Mouse (Mus musculus) liver, adult 2 months (tissue): Measurements from ENCODE around the gene Cox6b2. TPM values are rescaled to one million over a fixed set of nuclear protein-coding genes. Genes with fewer than 3 reads are reported as not detected.

Experiments
- DNase-seq: peaks from one replicate; pipeline ENCODE4 v3.0.0-alpha.2; 2011; ENCODE audit warnings: low read depth, low spot score; ENCODE audit errors: extremely low read depth
- H3K27ac ChIP-seq: fragments of 200-500 bp; replicated peaks from 2 replicates; pipeline ENCODE4 v1.5.1; 2012; ENCODE audit warnings: low read depth, mild to moderate bottlenecking, control low read depth, inconsistent platforms, low read length; ENCODE audit not compliant: insufficient read depth
- H3K27me3 ChIP-seq: fragments of 200-500 bp; 2 replicates; pipeline ENCODE4 v1.6.1; 2012; ENCODE audit warnings: mild to moderate bottlenecking, moderate library complexity, low read length, inconsistent platforms; ENCODE audit not compliant: control insufficient read depth, insufficient read depth
- H3K36me3 ChIP-seq: fragments of 200-500 bp; 2 replicates; pipeline ENCODE4 v1.6.1; 2012; ENCODE audit warnings: low read length, inconsistent platforms; ENCODE audit not compliant: control insufficient read depth, insufficient read depth
- H3K4me1 ChIP-seq: fragments of 200-500 bp; 2 replicates; pipeline ENCODE4 v1.6.1; 2011; ENCODE audit warnings: low read length; ENCODE audit not compliant: control insufficient read depth, insufficient read depth
- H3K4me3 ChIP-seq: fragments of 200-500 bp; 2 replicates; pipeline ENCODE4 v1.5.1; 2011; ENCODE audit warnings: low read depth, mild to moderate bottlenecking, control low read depth, low read length, moderate library complexity; ENCODE audit not compliant: insufficient read depth
- H3K79me2 ChIP-seq: fragments of 200-500 bp; 2 replicates; pipeline ENCODE4 v1.6.1; 2012; ENCODE audit warnings: inconsistent platforms, mild to moderate bottlenecking, low read length, moderate library complexity; ENCODE audit not compliant: control insufficient read depth, insufficient read depth
- H3K9ac ChIP-seq: fragments of 200-500 bp; 2 replicates; pipeline ENCODE4 v1.6.1; 2012; ENCODE audit warnings: low read depth, mild to moderate bottlenecking, control low read depth, inconsistent platforms, low read length
- CTCF ChIP-seq: fragments of 200-500 bp; IDR thresholded peaks from 2 replicates; pipeline ENCODE4 v1.5.1; 2011; ENCODE audit warnings: low read depth, low read length, control low read depth
- POLR2A ChIP-seq: fragments of 200-500 bp; IDR thresholded peaks from 2 replicates; pipeline ENCODE4 v1.6.1; 2011; ENCODE audit warnings: low read length, control low read depth; ENCODE audit not compliant: insufficient read depth; ENCODE audit errors: extremely low read depth
- WGBS: fragments of 180-500 bp; shearing (Covaris S2); methylation state at CpG from one replicate; pipeline ENCODE4 v1.1.7; 2018; 5-methylcytosine and 5-hydroxymethylcytosine counted together
- polyA plus RNA-seq: library from polyadenylated mRNA; depleted of rRNA; stranded (reverse); fragments of >200 nt; gene quantifications from 2 replicates; pipeline ENCODE4 v1.2.3, GENCODE M21; 2012
- total RNA-seq: library from RNA; depleted of rRNA; stranded (reverse); fragments of >200 nt; gene quantifications from 2 replicates; pipeline ENCODE4 v1.2.3, GENCODE M21; 2014

The Cox6b2 gene
- total and polyA plus RNA-seq, 2 experiments: 1.3 TPM; not detected in 1

GRCm38 (mm10) chr7:4792278-4793212 is 39.7 kb upstream of the Cox6b2 start, which contains the start of gene Rpl28:
Rpl28 (plus strand) TSS chr7:4792874.
- H3K4me1 ChIP-seq: peaks cover 16% of the 10 kb centered on the region
- TF ChIP-seq POLR2A (peak; percentile 92), CTCF (no peak)
- H3K9ac ChIP-seq: peak within 1 kb of the TSS; percentile 86
- DNase-seq: peak; percentile 88
- H3K27me3 ChIP-seq: no peaks in the 10 kb centered on the region
- WGBS: under 1% methylated on average over 54 of the region's 54 CpGs
- H3K36me3 ChIP-seq: peaks cover 12% of the 10 kb centered on the region; the same call in 1 of the 2 replicates
- peaks cover 9% of the 10 kb centered on the region; the same call in 1 of the 2 replicates for H3K79me2 ChIP-seq
- H3K27ac ChIP-seq: peak within 1 kb of the TSS; percentile 83
- peak within 1 kb of the TSS; percentile 82 for H3K4me3 ChIP-seq

- peaks cover 1% of the 10 kb centered on the region; the same call in 1 of the 2 replicates for H3K36me3 ChIP-seq
- H3K4me1 ChIP-seq: peaks cover 16% of the 10 kb centered on the region
- peak within 1 kb of the TSS; percentile 84 for H3K27ac ChIP-seq
- 0 out of 2 replicates have a peak, but pooled peaks have one; percentile 19 for TF ChIP-seq POLR2A
- no peak for TF ChIP-seq CTCF
- no peaks in the 10 kb centered on the region for H3K27me3 ChIP-seq
- peak within 1 kb of the TSS; percentile 93 for H3K4me3 ChIP-seq
- peak; percentile 81 for DNase-seq
- WGBS: 4% methylated on average over 40 of the region's 40 CpGs
- peak within 1 kb of the TSS; percentile 95 for H3K9ac ChIP-seq
- peaks cover 11% of the 10 kb centered on the region; the same call in 1 of the 2 replicates for H3K79me2 ChIP-seq
These were observed 36.6 kb upstream of the Cox6b2 start, which contains the start of gene Tmem238 for GRCm38 (mm10) chr7:4789436-4789935. Tmem238 (minus strand) TSS chr7:4789656.

- TF ChIP-seq CTCF (peak; percentile 46), POLR2A (no peak)
- Histone ChIP-seq H3K79me2 (peaks cover 11% of the 10 kb centered on the region; the same call in 1 of the 2 replicates), H3K9ac (peak overlapping the region; percentile 95), H3K4me1 (peaks cover 13% of the 10 kb centered on the region), H3K27me3 (no peaks in the 10 kb centered on the region), H3K27ac (peak overlapping the region; percentile 84), H3K4me3 (peak overlapping the region; percentile 93), H3K36me3 (no peaks in the 10 kb centered on the region; the same call in 1 of the 2 replicates)
- WGBS: 1% methylated on average over 62 of the region's 64 CpGs
- peak; percentile 33 for DNase-seq
These were observed 35.9 kb upstream of the Cox6b2 start for GRCm38 (mm10) chr7:4788499-4789435.

- peaks cover 5% of the 10 kb centered on the region; the same call in 1 of the 2 replicates for H3K79me2 ChIP-seq
- TF ChIP-seq POLR2A (no peak), CTCF (no peak)
- no peak for DNase-seq
- no peak overlapping the region for H3K9ac ChIP-seq
- peaks cover 6% of the 10 kb centered on the region; the same call in 1 of the 2 replicates for H3K4me1 ChIP-seq
- H3K27ac ChIP-seq: no peak overlapping the region
- no peak overlapping the region for H3K4me3 ChIP-seq
- H3K36me3 ChIP-seq: no peaks in the 10 kb centered on the region; the same call in 1 of the 2 replicates
- H3K27me3 ChIP-seq: no peaks in the 10 kb centered on the region
- WGBS: 86% methylated on average over 14 of the region's 14 CpGs
These were observed 30.9 kb upstream of the Cox6b2 start for GRCm38 (mm10) chr7:4783667-4784268.

GRCm38 (mm10) chr7:4782759-4783158 is 29.9 kb upstream of the Cox6b2 start, which contains the start of the genes Il11 and Tmem190:
Il11 (minus strand) TSS chr7:4782859.
Tmem190 (plus strand) TSS chr7:4782937.
- no peak for DNase-seq
- Histone ChIP-seq H3K79me2 (peaks cover 4% of the 10 kb centered on the region; the same call in 1 of the 2 replicates), H3K4me3 (no peak within 1 kb of the TSS), H3K27me3 (peaks cover 3% of the 10 kb centered on the region; the same call in 1 of the 2 replicates), H3K36me3 (no peaks in the 10 kb centered on the region; the same call in 1 of the 2 replicates), H3K27ac (no peak within 1 kb of the TSS), H3K9ac (no peak within 1 kb of the TSS), H3K4me1 (no peaks in the 10 kb centered on the region)
- TF ChIP-seq CTCF: no peak
- no peak for TF ChIP-seq POLR2A
- 83% methylated on average over 2 of the region's 2 CpGs for WGBS
